Mouse (Mus musculus): ENCODE data around the gene Ier5. TPM values are rescaled to one million over a fixed set of nuclear protein-coding genes. Genes with fewer than 3 reads are reported as not detected.

Ier5 gene
- polyA plus RNA-seq, 1 experiment from 2014 or later = 6.7 TPM

GRCm38 (mm10) chr1:155096620-155097261 is 2.7 kb downstream of the Ier5 start:
- ATAC-seq (replicated peaks; ENCODE audit: low FRiP score, low TSS enrichment, low read depth) (no peak), DNase-seq (ENCODE audit: low spot score) (no peak)
- Histone ChIP-seq H3K27me3 (replicated peaks; ENCODE audit: control insufficient read depth, insufficient read depth, low read length) (no peaks in the 10 kb centered on the region), H3K4me1 (replicated peaks; ENCODE audit: control insufficient read depth, insufficient read depth, low read length) (peaks cover 35% of the 10 kb centered on the region), H3K36me3 (ENCODE audit: control insufficient read depth, insufficient read depth, low read length) (no peaks in the 10 kb centered on the region), H3K9me3 (ENCODE audit: control insufficient read depth, low read length) (no peaks in the 10 kb centered on the region), H3K27ac (ENCODE audit: low read depth) (no peak overlapping the region), H3K4me2 (ENCODE audit: low read length) (peak overlapping the region; percentile 76), H3K4me3 (ENCODE audit: low read depth, low read length) (peak overlapping the region; percentile 96), H3K9ac (ENCODE audit: low read length) (no peak overlapping the region; the same call in 1 of the 2 replicates)
- 75% methylated on average over 4 of the region's 4 CpGs for WGBS

- H3K4me2 ChIP-seq (ENCODE audit: low read length) = no peak overlapping the region
Measured at GRCm38 (mm10) chr1:155093971-155094707, 5.3 kb downstream of the Ier5 start.

GRCm38 (mm10) chr1:155093145-155093791 is 6.2 kb downstream of the Ier5 start:
- Histone ChIP-seq H3K4me3 (ENCODE audit: low read depth, low read length) (no peak overlapping the region), H3K36me3 (ENCODE audit: control insufficient read depth, insufficient read depth, low read length) (no peaks in the 10 kb centered on the region), H3K27ac (ENCODE audit: low read depth) (peak overlapping the region; percentile 62), H3K9me3 (ENCODE audit: control insufficient read depth, low read length) (no peaks in the 10 kb centered on the region), H3K9ac (ENCODE audit: low read length) (no peak overlapping the region), H3K4me1 (replicated peaks; ENCODE audit: control insufficient read depth, insufficient read depth, low read length) (peaks cover 58% of the 10 kb centered on the region), H3K27me3 (replicated peaks; ENCODE audit: control insufficient read depth, insufficient read depth, low read length) (no peaks in the 10 kb centered on the region), H3K4me2 (ENCODE audit: low read length) (no peak overlapping the region)
- 15% methylated on average over 4 of the region's 4 CpGs for WGBS
- ATAC-seq (replicated peaks; ENCODE audit: low FRiP score, low TSS enrichment, low read depth) = 0 out of 2 replicates have a peak, but pooled peaks have one; percentile 26
- peak; percentile 66 for DNase-seq (ENCODE audit: low spot score)

More at GRCm38 (mm10) chr1:155093971-155094707, 5.3 kb downstream of the Ier5 start:
- Histone ChIP-seq H3K36me3 (ENCODE audit: control insufficient read depth, insufficient read depth, low read length) (no peaks in the 10 kb centered on the region), H3K4me1 (replicated peaks; ENCODE audit: control insufficient read depth, insufficient read depth, low read length) (peaks cover 50% of the 10 kb centered on the region), H3K27me3 (replicated peaks; ENCODE audit: control insufficient read depth, insufficient read depth, low read length) (no peaks in the 10 kb centered on the region), H3K9ac (ENCODE audit: low read length) (no peak overlapping the region), H3K4me3 (ENCODE audit: low read depth, low read length) (no peak overlapping the region), H3K27ac (ENCODE audit: low read depth) (peak overlapping the region; percentile 62; the same call in 1 of the 2 replicates), H3K9me3 (ENCODE audit: control insufficient read depth, low read length) (no peaks in the 10 kb centered on the region)
- DNase-seq (ENCODE audit: low spot score) (no peak), ATAC-seq (replicated peaks; ENCODE audit: low FRiP score, low TSS enrichment, low read depth) (no peak)
- 69% methylated on average over 9 of the region's 9 CpGs for WGBS

GRCm38 (mm10) chr1:155091842-155092800 is 7.3 kb downstream of the Ier5 start:
- Histone ChIP-seq H3K9me3 (ENCODE audit: control insufficient read depth, low read length) (no peaks in the 10 kb centered on the region), H3K4me1 (replicated peaks; ENCODE audit: control insufficient read depth, insufficient read depth, low read length) (peaks cover 53% of the 10 kb centered on the region), H3K27me3 (replicated peaks; ENCODE audit: control insufficient read depth, insufficient read depth, low read length) (no peaks in the 10 kb centered on the region), H3K4me2 (ENCODE audit: low read length) (no peak overlapping the region), H3K27ac (ENCODE audit: low read depth) (peak overlapping the region; percentile 62), H3K9ac (ENCODE audit: low read length) (no peak overlapping the region), H3K4me3 (ENCODE audit: low read depth, low read length) (no peak overlapping the region), H3K36me3 (ENCODE audit: control insufficient read depth, insufficient read depth, low read length) (no peaks in the 10 kb centered on the region)
- WGBS = 22% methylated on average over 14 of the region's 14 CpGs
- ATAC-seq (replicated peaks; ENCODE audit: low FRiP score, low TSS enrichment, low read depth) (peak; percentile 48), DNase-seq (ENCODE audit: low spot score) (peak; percentile 70)

GRCm38 (mm10) chr1:155091374-155091841 is 8.0 kb downstream of the Ier5 start:
- 70% methylated on average over 7 of the region's 7 CpGs for WGBS
- Histone ChIP-seq H3K9ac (ENCODE audit: low read length) (no peak overlapping the region), H3K27me3 (replicated peaks; ENCODE audit: control insufficient read depth, insufficient read depth, low read length) (no peaks in the 10 kb centered on the region), H3K4me1 (replicated peaks; ENCODE audit: control insufficient read depth, insufficient read depth, low read length) (peaks cover 55% of the 10 kb centered on the region), H3K36me3 (ENCODE audit: control insufficient read depth, insufficient read depth, low read length) (no peaks in the 10 kb centered on the region), H3K27ac (ENCODE audit: low read depth) (peak overlapping the region; percentile 62; the same call in 1 of the 2 replicates), H3K4me3 (ENCODE audit: low read depth, low read length) (no peak overlapping the region), H3K9me3 (ENCODE audit: control insufficient read depth, low read length) (no peaks in the 10 kb centered on the region), H3K4me2 (ENCODE audit: low read length) (no peak overlapping the region)
- DNase-seq (ENCODE audit: low spot score) (no peak), ATAC-seq (replicated peaks; ENCODE audit: low FRiP score, low TSS enrichment, low read depth) (no peak)

- Histone ChIP-seq H3K4me1 (replicated peaks; ENCODE audit: control insufficient read depth, insufficient read depth, low read length) (peaks cover 62% of the 10 kb centered on the region), H3K36me3 (ENCODE audit: control insufficient read depth, insufficient read depth, low read length) (no peaks in the 10 kb centered on the region), H3K27me3 (replicated peaks; ENCODE audit: control insufficient read depth, insufficient read depth, low read length) (no peaks in the 10 kb centered on the region), H3K9ac (ENCODE audit: low read length) (no peak overlapping the region), H3K27ac (ENCODE audit: low read depth) (no peak overlapping the region), H3K4me3 (ENCODE audit: low read depth, low read length) (no peak overlapping the region), H3K9me3 (ENCODE audit: control insufficient read depth, low read length) (no peaks in the 10 kb centered on the region), H3K4me2 (ENCODE audit: low read length) (no peak overlapping the region)
- no peak for ATAC-seq (replicated peaks; ENCODE audit: low FRiP score, low TSS enrichment, low read depth)
- WGBS = 57% methylated on average over 1 of the region's 1 CpGs
- no peak for DNase-seq (ENCODE audit: low spot score)
Measured at GRCm38 (mm10) chr1:155090736-155091135, 8.7 kb downstream of the Ier5 start.

GRCm38 (mm10) chr1:155090327-155090726 is 9.1 kb downstream of the Ier5 start:
- Histone ChIP-seq H3K4me1 (replicated peaks; ENCODE audit: control insufficient read depth, insufficient read depth, low read length) (peaks cover 66% of the 10 kb centered on the region), H3K36me3 (ENCODE audit: control insufficient read depth, insufficient read depth, low read length) (no peaks in the 10 kb centered on the region), H3K9me3 (ENCODE audit: control insufficient read depth, low read length) (no peaks in the 10 kb centered on the region), H3K27me3 (replicated peaks; ENCODE audit: control insufficient read depth, insufficient read depth, low read length) (no peaks in the 10 kb centered on the region), H3K27ac (ENCODE audit: low read depth) (no peak overlapping the region), H3K4me2 (ENCODE audit: low read length) (no peak overlapping the region), H3K9ac (ENCODE audit: low read length) (no peak overlapping the region), H3K4me3 (ENCODE audit: low read depth, low read length) (no peak overlapping the region)
- 85% methylated on average over 7 of the region's 7 CpGs for WGBS
- DNase-seq (ENCODE audit: low spot score) = no peak
- no peak for ATAC-seq (replicated peaks; ENCODE audit: low FRiP score, low TSS enrichment, low read depth)

Data from intestine, embryonic 14.5 days (tissue).